Mouse (Mus musculus) telencephalon, adult 2 months (tissue): ENCODE results near the gene Zfhx2.
"Not testable (repeated sequence)": the region's sequence is repeated elsewhere in the genome, so short reads cannot be mapped to it uniquely, and the experiment has no call there.

Source experiments
- DNase-seq: peaks from one replicate; pipeline ENCODE4 v3.0.0-alpha.2; 2011; ENCODE audit warnings: low read depth, low spot score

Zfhx2 gene

DNA sequence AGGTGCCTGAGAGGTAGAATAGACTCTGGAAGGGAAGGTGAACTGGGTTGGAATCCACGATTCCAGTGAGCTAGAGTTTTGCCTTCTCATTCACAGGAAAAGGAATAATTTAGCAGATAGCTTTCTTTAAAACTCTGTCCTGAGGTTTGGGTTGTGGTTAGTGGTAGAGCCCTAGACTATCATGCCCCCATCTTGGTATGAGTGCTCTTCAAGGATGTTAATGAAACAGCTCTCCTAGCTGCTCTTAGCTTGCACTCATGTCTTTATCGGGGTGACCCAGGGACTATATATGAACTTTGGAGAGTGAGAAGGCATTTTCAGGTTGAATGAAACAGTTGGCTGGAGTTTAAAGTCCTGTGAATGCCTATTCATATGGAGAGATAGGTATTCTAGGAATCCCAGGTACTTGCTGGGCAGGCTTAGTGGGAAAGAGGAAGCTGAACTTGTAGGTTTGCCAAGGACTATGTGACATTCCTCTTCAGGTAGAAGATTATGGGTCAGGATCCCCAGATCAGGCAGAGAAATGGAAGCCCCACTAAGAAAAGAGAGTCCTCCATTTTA lies 44.1 kb downstream of the Zfhx2 start:
- no peak for DNase-seq

DNA sequence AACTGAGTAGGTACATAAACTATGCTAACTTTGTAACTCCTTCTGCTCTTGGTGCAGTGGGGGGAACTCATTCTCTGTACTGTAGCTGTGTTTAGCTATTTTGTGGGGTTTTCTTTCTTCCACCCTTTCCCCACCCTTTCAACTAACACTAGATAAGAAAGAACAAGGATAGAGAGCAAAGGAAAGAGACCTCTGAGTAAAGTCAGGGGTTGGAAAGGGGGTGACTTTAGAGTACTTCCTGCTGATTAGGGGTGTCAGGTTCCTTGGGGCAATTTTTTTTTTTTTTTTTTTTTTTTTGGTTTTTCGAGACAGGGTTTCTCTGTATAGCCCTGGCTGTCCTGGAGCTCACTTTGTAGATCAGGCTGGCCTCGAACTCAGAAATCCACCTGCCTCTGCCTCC lies 48.4 kb downstream of the Zfhx2 start:
- not testable (repeated sequence) for DNase-seq

DNA sequence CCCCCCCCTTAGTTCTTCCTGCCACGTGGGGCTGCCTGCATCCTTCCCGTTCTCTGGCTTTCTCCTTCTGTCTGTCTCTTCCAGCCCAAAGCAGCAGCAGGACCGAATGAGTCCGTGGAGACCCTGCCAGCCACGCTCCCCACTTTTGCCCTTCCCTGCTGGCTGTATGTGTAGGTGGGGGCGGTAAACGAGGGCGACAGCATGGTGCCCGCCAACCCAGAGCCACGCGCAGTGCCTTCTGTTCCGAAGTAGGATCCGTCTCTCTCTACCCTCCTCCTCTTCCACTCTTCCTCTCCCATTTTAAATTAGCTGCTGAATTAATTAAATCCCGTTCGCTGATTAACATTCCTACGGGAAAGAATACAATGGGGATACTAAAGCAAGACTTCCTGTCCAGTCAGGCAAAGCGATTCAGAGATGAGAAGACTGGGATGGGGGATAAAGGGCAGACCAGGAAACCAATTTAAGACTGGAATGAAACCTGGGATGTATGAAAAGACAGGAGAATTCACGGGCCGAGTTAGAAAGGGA lies 59.4 kb downstream of the Zfhx2 start:
- no peak for DNase-seq

DNA sequence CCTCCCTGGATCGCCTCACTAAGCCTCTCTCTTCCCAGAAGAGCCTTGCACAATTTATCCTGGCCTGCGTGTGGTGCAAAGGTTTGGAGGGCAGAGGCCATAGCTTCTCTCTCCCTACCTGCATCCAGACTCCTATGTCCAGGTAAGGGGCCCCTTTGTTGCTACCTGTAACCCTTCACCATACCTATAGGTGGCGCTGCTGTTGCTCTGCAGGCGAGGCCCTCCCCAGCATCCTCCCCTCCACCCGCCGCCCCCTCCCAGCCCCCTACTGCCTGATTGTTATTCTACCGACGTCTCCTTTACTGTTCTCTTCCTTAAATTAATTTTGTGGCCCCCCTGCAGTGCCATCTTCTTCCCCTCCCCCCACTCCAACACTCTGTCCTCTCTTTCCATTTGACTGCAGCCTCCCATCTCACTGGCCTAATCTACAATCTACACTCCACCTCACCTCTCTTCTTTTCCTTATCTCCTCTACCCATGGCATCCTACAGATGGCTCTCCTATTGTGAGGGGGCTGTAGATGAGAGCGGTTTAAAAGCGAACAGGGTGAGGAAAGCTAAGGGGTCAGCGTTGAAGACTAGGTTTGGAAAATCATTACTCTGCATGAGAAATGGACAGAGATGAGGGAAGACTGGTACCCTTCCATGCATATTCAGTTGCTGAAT lies 63.0 kb downstream of the Zfhx2 start:
- no peak for DNase-seq

DNA sequence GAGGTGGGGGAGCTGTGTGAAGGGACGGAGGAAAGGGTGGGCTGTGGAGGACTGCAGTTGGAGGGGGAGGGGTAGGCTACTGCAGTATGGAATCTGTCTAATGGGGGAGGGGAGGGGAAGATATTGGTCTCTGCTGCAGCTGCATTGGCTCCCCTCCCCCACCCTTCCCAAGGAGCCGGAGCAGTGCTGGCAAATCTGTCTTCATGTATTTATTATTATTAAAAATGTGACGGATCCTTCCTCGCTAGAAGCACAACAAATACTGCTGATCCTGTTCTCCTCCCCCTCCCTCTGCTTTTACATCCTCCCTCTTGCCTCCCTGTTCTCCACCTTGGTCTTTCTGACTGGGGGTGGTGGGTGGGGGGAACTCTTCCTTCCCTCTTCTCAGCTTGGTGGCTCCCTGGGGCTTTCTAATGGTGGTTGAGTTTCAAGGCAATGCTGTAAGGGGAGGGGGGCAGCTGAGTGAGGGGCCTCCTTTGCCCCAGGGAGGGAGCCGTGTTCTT lies 63.7 kb downstream of the Zfhx2 start:
- no peak for DNase-seq

DNA sequence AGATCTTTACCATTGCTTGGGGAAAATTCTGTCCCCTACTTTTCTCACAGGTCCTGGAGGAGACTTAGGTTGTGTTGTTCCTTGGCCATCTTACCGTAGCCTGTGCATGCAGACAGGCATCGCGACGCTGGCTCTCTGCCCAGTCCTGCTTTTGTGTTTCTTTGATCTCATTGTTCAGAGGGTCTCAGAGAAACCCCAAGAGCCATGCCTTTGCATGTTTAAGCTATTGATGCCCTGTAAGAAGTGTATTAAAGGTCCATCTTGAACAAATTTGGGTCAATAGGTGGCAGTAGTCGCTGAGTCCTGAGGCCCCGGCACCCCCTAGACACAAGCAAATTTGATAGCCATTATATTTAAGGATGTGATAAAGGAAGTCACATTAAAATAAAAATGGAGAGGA lies 64.5 kb downstream of the Zfhx2 start:
- no peak for DNase-seq

DNA sequence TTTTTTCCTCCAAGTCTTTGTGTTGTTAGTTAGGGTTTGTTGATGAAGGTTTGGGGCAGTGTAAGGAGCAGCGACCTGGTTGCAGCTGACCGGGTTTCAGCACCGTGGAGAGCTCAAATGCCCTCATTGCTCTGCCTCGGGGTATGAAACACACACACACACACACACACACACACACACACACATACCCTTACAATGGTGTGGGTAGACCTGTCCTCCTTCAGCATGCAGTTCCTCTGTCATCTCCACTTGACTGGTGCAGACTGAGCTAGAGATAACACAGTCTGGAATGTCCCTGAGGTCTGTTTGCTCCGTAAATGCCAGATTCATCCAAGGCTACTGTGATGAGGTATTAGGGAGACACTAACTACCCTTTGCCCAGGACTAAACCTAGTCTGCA lies 64.9 kb downstream of the Zfhx2 start:
- no peak for DNase-seq

DNA sequence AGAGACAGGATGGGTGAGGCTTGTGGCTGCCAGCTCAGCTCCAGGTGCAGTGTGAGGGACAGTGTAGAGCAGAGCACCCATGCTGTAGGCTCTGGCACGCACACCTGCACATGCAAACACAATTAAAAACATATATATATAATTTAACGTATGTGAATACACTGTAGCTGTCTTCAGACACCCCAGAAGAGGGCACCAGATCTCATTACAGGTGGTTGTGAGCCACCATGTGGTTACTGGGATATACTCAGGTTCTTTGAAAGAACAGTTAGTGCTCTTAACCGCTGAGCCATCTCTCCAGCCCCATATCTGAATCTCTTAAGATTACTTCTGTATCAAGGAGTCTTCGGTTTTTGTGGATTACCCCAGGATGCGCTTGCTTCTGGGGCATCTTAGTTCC lies 66.6 kb downstream of the Zfhx2 start:
- no peak for DNase-seq

DNA sequence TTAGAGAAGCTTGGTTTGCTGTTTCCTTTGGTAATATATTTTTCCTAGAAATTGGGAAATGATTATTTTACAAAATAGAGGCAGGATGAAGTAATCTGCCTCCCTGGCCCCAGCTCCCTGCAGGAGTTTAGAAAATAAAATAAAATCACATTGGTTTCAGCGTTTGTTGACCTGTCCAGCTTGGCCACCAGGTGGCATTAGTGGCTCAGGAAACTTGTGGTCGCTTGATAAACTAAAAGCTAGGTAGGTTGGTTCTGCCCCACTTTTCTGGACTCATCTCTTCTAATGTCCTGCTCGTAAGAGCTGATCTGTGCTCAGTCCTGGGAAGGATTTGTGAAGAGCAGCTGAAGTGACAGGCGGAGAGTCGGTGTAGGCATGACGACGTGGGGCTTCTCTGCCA lies 67.9 kb downstream of the Zfhx2 start:
- DNase-seq = peak; percentile 43

DNA sequence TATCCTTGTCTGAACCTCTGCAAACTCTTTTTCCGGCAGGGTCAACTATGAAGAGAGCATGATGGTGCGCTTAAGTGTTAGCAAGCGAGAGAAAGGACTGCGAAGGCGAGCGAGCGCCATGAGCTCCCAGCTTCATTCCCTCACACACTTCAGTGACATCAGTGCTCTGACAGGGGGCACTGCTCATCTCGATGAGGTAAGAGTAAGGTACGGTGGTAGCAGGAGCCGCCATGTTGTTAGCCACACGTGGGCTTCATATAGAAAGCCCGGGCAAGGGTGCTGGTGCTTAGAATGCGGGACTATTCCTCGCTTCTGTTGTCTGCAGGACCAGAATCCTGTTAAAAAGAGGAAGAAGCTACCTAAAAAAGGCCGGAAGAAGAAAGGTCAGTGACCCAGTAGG lies 69.1 kb downstream of the Zfhx2 start:
- no peak for DNase-seq

DNA sequence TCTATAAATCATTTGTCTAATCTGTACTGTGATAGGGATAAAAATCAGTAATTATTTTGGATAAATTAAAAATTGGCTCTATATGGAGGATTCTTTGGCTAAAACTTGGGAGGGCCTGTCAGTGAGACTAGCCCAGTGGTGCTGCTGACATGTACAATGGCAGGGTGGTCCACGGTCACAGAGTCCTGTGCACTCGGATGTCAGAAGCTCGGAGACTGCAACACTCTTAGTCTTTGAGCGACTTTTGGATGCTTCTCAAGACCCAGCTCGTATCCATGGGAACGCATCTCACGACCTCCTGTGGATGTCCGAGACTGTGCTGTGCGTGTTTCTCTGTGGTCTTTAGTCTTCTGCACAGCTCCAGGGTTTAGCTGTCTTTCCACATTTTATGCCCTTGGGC lies 71.7 kb downstream of the Zfhx2 start:
- DNase-seq = no peak

DNA sequence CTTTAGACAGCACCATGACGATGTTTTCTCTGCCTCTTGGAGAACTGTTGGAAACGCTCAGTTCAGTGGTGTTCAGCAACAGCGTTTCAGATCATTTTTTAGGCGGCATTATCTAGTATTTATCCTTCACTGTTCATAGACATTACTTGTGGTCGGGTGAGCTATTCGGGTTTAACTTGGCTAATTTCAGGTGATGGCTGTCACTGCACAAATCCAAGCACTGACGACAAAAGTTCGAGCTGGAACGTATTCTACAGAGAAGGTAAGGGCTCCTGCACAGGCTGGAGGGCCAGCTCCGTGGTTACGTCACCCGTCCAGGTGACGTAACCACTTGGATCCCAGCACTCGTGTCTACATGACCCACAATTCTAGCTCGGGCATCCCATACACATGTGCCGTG lies 75.2 kb downstream of the Zfhx2 start:
- no peak for DNase-seq

DNA sequence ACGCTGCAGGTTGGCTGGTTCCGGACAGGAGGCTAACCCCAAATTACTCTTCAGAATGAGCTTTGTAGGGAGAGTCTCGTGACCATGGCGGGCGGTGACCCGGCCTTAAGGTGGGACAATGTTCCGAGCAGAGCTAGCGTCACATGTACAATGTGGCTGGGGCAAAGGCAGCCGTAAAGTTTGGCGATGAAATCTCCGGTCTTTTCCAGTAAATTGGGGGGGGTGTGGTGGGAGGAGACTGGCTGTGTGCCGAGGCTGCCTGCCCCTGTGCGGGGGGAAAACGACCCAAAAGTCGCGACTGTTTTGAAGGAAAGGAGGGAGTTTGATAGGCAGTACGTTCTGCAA lies 76.4 kb downstream of the Zfhx2 start:
- DNase-seq = no peak

DNA sequence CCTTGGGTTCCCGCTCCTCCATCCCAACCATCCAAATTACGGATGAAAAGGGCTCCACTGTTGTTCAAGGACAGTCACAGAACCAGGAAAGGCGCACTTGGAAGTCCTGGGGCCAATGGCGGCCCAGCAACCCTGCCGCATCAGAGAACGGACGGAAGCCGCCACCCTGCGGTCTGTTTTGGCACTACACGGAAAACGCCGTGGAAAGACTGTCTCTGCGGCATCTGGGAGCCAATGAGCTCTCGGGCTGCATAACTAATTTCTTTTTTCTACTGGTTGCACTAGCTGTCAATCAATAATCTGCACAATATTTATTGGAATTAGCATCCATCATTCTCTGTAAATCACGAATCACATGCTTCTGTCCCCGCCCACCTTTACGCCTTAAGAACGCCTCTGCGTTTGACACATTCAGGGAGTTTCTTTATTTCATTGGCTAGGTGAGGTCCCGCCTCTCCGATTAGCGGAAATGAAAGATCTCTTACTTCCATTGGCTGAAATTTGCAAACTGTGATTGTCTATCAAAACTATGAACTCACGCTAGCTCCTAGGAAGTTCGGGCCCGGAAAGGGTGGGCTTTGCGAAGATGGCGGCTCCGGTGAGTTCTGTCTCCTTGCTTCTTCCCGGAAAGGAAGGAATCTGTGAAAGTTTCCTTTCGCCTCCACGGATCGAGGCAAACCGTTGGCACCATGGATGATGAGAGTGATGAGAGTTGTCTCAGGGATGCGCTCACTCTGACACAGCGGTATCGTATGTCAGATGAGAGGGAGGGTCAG lies 76.9 kb downstream of the Zfhx2 start, which contains the start of gene Ngdn:
Gene Ngdn, plus strand, starts transcription at position 464 of the 776 bp plus-strand sequence.
- peak; percentile 100 for DNase-seq

DNA sequence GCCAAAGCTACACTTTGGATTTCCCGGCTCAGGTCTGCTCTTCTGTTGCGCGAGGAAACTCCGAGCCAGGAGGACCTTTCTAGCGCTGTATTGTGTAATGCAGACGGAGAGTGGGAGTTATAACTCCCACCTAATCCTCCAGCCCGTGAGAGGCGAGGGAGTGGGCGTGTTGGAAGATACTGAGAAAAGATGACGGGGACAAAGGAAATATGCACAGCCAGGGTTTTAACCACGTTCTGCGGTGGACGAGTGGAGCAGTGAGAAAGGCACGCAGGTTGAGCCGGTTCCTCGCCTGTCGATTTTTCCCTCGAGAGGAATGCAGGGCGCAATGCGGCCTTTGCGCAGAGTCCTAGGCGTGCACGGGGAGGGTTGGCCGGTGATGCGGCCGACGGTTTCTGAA lies 77.5 kb downstream of the Zfhx2 start:
- peak; percentile 68 for DNase-seq

DNA sequence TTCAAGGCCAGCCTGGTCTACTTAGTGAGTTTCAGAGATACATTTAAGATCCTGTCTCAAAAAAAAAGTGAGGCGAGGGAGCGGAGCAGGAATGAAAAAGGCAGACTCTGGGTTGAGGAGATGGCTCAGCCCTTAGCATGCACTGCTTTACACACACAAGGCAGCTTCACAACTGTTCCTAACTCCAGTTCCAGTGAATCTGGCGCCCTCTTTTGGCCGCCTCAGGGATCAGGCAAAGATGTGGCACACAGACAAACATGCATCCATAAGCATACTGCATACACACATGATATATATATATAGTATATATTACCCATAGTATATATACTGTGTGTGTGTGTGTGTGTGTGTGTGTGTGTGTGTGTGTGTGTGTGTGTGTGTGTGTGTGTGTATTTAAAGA lies 81.0 kb downstream of the Zfhx2 start:
- no peak for DNase-seq
